Comparison of ENCODE assay signal across 29 mouse cellular contexts in genomic region chr5:87532288-87532687, GRCm38 (mm10). TPM values are rescaled to one million over a fixed set of nuclear protein-coding genes. Genes with fewer than 3 reads are reported as not detected.
DNase-seq lines count a peak whose midpoint lies in the region; ATAC-seq and TF ChIP-seq lines count a peak whose summit lies in the region.
"Had no signal": no experiment of that assay in that cellular context is flagged by ENCODE, and none has a peak within 500 bp of the region (broad histone marks: within the 10 kb centered on the region; RNA-seq: fewer than 3 reads in every experiment).

No protein-coding gene starts in this region.

- TF ChIP-seq EP300 in liver, postnatal 0 days (IDR thresholded peaks at IDR 0.05; ENCODE audit: low read depth): no peak

- ATAC-seq in kidney, embryonic 15.5 days (replicated peaks; ENCODE audit: low FRiP score): peak; percentile 87
- no peak; the same call in 1 of the 2 replicates for ATAC-seq in kidney, embryonic 14.5 days (ENCODE audit: low FRiP score, low TSS enrichment)
- ATAC-seq in liver, postnatal 0 days: peak; percentile 66
- ATAC-seq: forebrain, embryonic 13.5 days; midbrain, embryonic 15.5 days had no signal

- DNase-seq in kidney, postnatal 36 days: peak; percentile 28 to 76
- DNase-seq in liver, postnatal 0 days: no peak
- DNase-seq in heart, postnatal 14 days: no peak
- no peak for DNase-seq in heart, adult 18-20 months
- no peak for DNase-seq in lung, adult 18-20 months
- DNase-seq: adrenal gland, postnatal 14 days; cerebellum, adult 9-11 months; gastrocnemius, postnatal 14 days; left cerebral cortex, postnatal 4 days; lung, adult 2 months; lung, postnatal 36 days; right cerebral cortex, postnatal 25 days; thymus, postnatal 36 days had no signal

- H3K4me1 ChIP-seq in kidney, embryonic 15.5 days: no peaks in the 10 kb centered on the region
- no peaks in the 10 kb centered on the region for H3K4me1 ChIP-seq in kidney, embryonic 14.5 days (ENCODE audit: control insufficient read depth, insufficient read depth, low read length)
- H3K4me1 ChIP-seq in liver, postnatal 0 days (ENCODE audit: insufficient read depth): no peaks in the 10 kb centered on the region
- H3K4me1 ChIP-seq: embryonic facial prominence, embryonic 12.5 days; forebrain, embryonic 13.5 days; heart, embryonic 15.5 days; hindbrain, embryonic 10.5 days; midbrain, embryonic 15.5 days had no signal

- H3K9me3 ChIP-seq in kidney, embryonic 15.5 days (replicated peaks): no peaks in the 10 kb centered on the region
- H3K9me3 ChIP-seq in kidney, embryonic 14.5 days (ENCODE audit: control insufficient read depth, low read length): no peaks in the 10 kb centered on the region
- H3K9me3 ChIP-seq in liver, postnatal 0 days (ENCODE audit: low read length): no peaks in the 10 kb centered on the region
- H3K9me3 ChIP-seq: embryonic facial prominence, embryonic 12.5 days; forebrain, embryonic 13.5 days; heart, embryonic 15.5 days; hindbrain, embryonic 10.5 days; midbrain, embryonic 15.5 days had no signal

- H3K4me2 ChIP-seq in kidney, embryonic 15.5 days: no peak overlapping the region
- H3K4me2 ChIP-seq in kidney, embryonic 14.5 days (replicated peaks; ENCODE audit: low read depth, low read length): no peak overlapping the region
- H3K4me2 ChIP-seq in liver, postnatal 0 days (ENCODE audit: low read depth, low read length): no peak overlapping the region
- H3K4me2 ChIP-seq: embryonic facial prominence, embryonic 12.5 days; forebrain, embryonic 13.5 days; heart, embryonic 15.5 days; midbrain, embryonic 15.5 days had no signal

- no peaks in the 10 kb centered on the region for H3K27me3 ChIP-seq in kidney, embryonic 15.5 days
- no peaks in the 10 kb centered on the region for H3K27me3 ChIP-seq in kidney, embryonic 14.5 days (ENCODE audit: control insufficient read depth, insufficient read depth, low read length)
- H3K27me3 ChIP-seq in liver, postnatal 0 days (ENCODE audit: insufficient read depth, low read length): no peaks in the 10 kb centered on the region
- H3K27me3 ChIP-seq: CH12.LX; embryonic facial prominence, embryonic 12.5 days; forebrain, embryonic 13.5 days; heart, embryonic 15.5 days; midbrain, embryonic 15.5 days had no signal

- H3K4me3 ChIP-seq in kidney, embryonic 15.5 days (replicated peaks): no peak overlapping the region
- H3K4me3 ChIP-seq in kidney, embryonic 14.5 days (ENCODE audit: low read length): no peak overlapping the region
- no peak overlapping the region for H3K4me3 ChIP-seq in liver, postnatal 0 days (ENCODE audit: low read depth, low read length)
- H3K4me3 ChIP-seq: embryonic facial prominence, embryonic 12.5 days; erythroblast, embryonic 14.5 days; forebrain, embryonic 13.5 days; heart, embryonic 15.5 days; hindbrain, embryonic 10.5 days; layer of hippocampus, adult 2 months; midbrain, embryonic 15.5 days had no signal

- 56% methylated on average over 2 of the region's 2 CpGs for WGBS in kidney, embryonic 15.5 days
- 58% methylated on average over 2 of the region's 2 CpGs for WGBS in kidney, embryonic 14.5 days
- 38% methylated on average over 2 of the region's 2 CpGs for WGBS in liver, postnatal 0 days (ENCODE audit: insufficient replicate concordance)

- H3K9ac ChIP-seq in kidney, embryonic 15.5 days: no peak overlapping the region
- H3K9ac ChIP-seq in kidney, embryonic 14.5 days (ENCODE audit: low read depth, low read length): no peak overlapping the region
- no peak overlapping the region for H3K9ac ChIP-seq in liver, postnatal 0 days (replicated peaks)
- H3K9ac ChIP-seq: embryonic facial prominence, embryonic 12.5 days; forebrain, embryonic 13.5 days; heart, embryonic 15.5 days; midbrain, embryonic 15.5 days had no signal

- intact Hi-C loops in heart, postnatal 14 days (cut with DNase I): no loop called here

- peak overlapping the region; percentile 54; the same call in 1 of the 2 replicates for H3K27ac ChIP-seq in kidney, embryonic 15.5 days
- H3K27ac ChIP-seq in kidney, embryonic 14.5 days (ENCODE audit: low read depth, low read length): no peak overlapping the region
- peak overlapping the region; percentile 57; the same call in 1 of the 2 replicates for H3K27ac ChIP-seq in liver, postnatal 0 days (ENCODE audit: low read depth)
- H3K27ac ChIP-seq: embryonic facial prominence, embryonic 12.5 days; forebrain, embryonic 13.5 days; heart, embryonic 15.5 days; hindbrain, embryonic 10.5 days; layer of hippocampus, adult 2 months; midbrain, embryonic 15.5 days had no signal

- TF ChIP-seq CTCF in liver, postnatal 0 days (IDR thresholded peaks at IDR 0.05; ENCODE audit: low read depth): no peak

- H3K36me3 ChIP-seq in kidney, embryonic 15.5 days: no peaks in the 10 kb centered on the region
- no peaks in the 10 kb centered on the region for H3K36me3 ChIP-seq in kidney, embryonic 14.5 days (ENCODE audit: control insufficient read depth, insufficient read depth, low read length)
- no peaks in the 10 kb centered on the region for H3K36me3 ChIP-seq in liver, postnatal 0 days (replicated peaks; ENCODE audit: insufficient read depth, low read length)
- H3K36me3 ChIP-seq: embryonic facial prominence, embryonic 12.5 days; heart, embryonic 15.5 days; hindbrain, embryonic 10.5 days; midbrain, embryonic 15.5 days had no signal

RNA-seq across cellular contexts. Expression of gene Sult1b1, which starts 5.7 kb away (rescaled TPM):
- polyA plus RNA-seq in kidney, embryonic 15.5 days (2015; fragmentation: Nextera tagmentation; extraction: Ambion mirVana): 1.3 and 2.4 TPM in 2 replicates
- polyA plus RNA-seq in kidney, embryonic 14.5 days (2014; fragmentation: Nextera tagmentation; extraction: Ambion mirVana): 1.1 and 1.6 TPM in 2 replicates
- 3.7 and 3.9 TPM in 2 replicates for polyA plus RNA-seq in liver, postnatal 0 days (2015; fragmentation: Nextera tagmentation; extraction: Ambion mirVana)
- total RNA-seq in heart, postnatal 14 days (2021): not detected
- total RNA-seq in heart, adult 18-20 months (2021): not detected
- total RNA-seq: CH12.LX; gastrocnemius, postnatal 14 days; heart, adult 8-10 months; layer of hippocampus, adult 2 months; left cerebral cortex, postnatal 4 days; megakaryocyte-erythroid progenitor cell, adult 5-6 weeks; MEL; neutrophil, adult 5-6 weeks had no signal
- polyA plus RNA-seq: brain, embryonic 14.5 days; cortical plate, adult 2 months; erythroblast, embryonic 14.5 days; forebrain, embryonic 13.5 days; heart, embryonic 15.5 days; hindbrain, embryonic 10.5 days; lung, adult 2 months; midbrain, embryonic 15.5 days had no signal

RNA-seq across cellular contexts. Expression of gene Sult1d1, which starts 36.5 kb away (rescaled TPM):
- polyA plus RNA-seq in kidney, embryonic 15.5 days (2015; fragmentation: Nextera tagmentation; extraction: Ambion mirVana): 54.9 and 59.1 TPM in 2 replicates
- polyA plus RNA-seq in kidney, embryonic 14.5 days (2014; fragmentation: Nextera tagmentation; extraction: Ambion mirVana): 16.7 and 31.0 TPM in 2 replicates
- 57.9 and 68.7 TPM in 2 replicates for polyA plus RNA-seq in liver, postnatal 0 days (2015; fragmentation: Nextera tagmentation; extraction: Ambion mirVana)
- under 1 TPM in 1 of 2 experiments, not detected in 1; 0.36 TPM for total RNA-seq in heart, postnatal 14 days (2021)
- total RNA-seq in heart, adult 18-20 months (2021): under 1 TPM in 1 of 2 experiments, not detected in 1; 0.67 TPM
- total RNA-seq: CH12.LX; gastrocnemius, postnatal 14 days; layer of hippocampus, adult 2 months; left cerebral cortex, postnatal 4 days; megakaryocyte-erythroid progenitor cell, adult 5-6 weeks; MEL; neutrophil, adult 5-6 weeks had no signal
- polyA plus RNA-seq: brain, embryonic 14.5 days; cortical plate, adult 2 months; embryonic facial prominence, embryonic 12.5 days; erythroblast, embryonic 14.5 days; forebrain, embryonic 13.5 days; heart, embryonic 15.5 days; hindbrain, embryonic 10.5 days; midbrain, embryonic 15.5 days had no signal

RNA-seq across cellular contexts. Expression of gene Ugt2a1, which starts 41.6 kb away (rescaled TPM):
- polyA plus RNA-seq in kidney, embryonic 15.5 days (2015; fragmentation: Nextera tagmentation; extraction: Ambion mirVana): not detected in 2 replicates
- polyA plus RNA-seq in kidney, embryonic 14.5 days (2014; fragmentation: Nextera tagmentation; extraction: Ambion mirVana): not detected in 2 replicates
- not detected in 2 replicates for polyA plus RNA-seq in liver, postnatal 0 days (2015; fragmentation: Nextera tagmentation; extraction: Ambion mirVana)
- total RNA-seq in heart, postnatal 14 days (2021): not detected
- not detected for total RNA-seq in heart, adult 18-20 months (2021)
- total RNA-seq: adrenal gland, postnatal 14 days; CH12.LX; gastrocnemius, postnatal 14 days; heart, adult 8-10 months; layer of hippocampus, adult 2 months; left cerebral cortex, postnatal 4 days; megakaryocyte-erythroid progenitor cell, adult 5-6 weeks; MEL; neutrophil, adult 5-6 weeks had no signal
- polyA plus RNA-seq: brain, embryonic 14.5 days; cortical plate, adult 2 months; erythroblast, embryonic 14.5 days; forebrain, embryonic 13.5 days; heart, embryonic 15.5 days; hindbrain, embryonic 10.5 days; lung, adult 2 months; midbrain, embryonic 15.5 days had no signal

RNA-seq across cellular contexts. Expression of gene Gm43638, which starts 45.7 kb away (rescaled TPM):
- not detected in 2 replicates for polyA plus RNA-seq in kidney, embryonic 15.5 days (2015; fragmentation: Nextera tagmentation; extraction: Ambion mirVana)
- not detected in 2 replicates for polyA plus RNA-seq in kidney, embryonic 14.5 days (2014; fragmentation: Nextera tagmentation; extraction: Ambion mirVana)
- not detected in 2 replicates for polyA plus RNA-seq in liver, postnatal 0 days (2015; fragmentation: Nextera tagmentation; extraction: Ambion mirVana)
- not detected for total RNA-seq in heart, postnatal 14 days (2021)
- total RNA-seq in heart, adult 18-20 months (2021): not detected
- total RNA-seq: adrenal gland, postnatal 14 days; CH12.LX; gastrocnemius, postnatal 14 days; heart, adult 8-10 months; layer of hippocampus, adult 2 months; left cerebral cortex, postnatal 4 days; megakaryocyte-erythroid progenitor cell, adult 5-6 weeks; MEL; neutrophil, adult 5-6 weeks had no signal
- polyA plus RNA-seq: brain, embryonic 14.5 days; cortical plate, adult 2 months; embryonic facial prominence, embryonic 12.5 days; erythroblast, embryonic 14.5 days; forebrain, embryonic 13.5 days; heart, embryonic 15.5 days; hindbrain, embryonic 10.5 days; lung, adult 2 months; midbrain, embryonic 15.5 days had no signal

RNA-seq across cellular contexts. Expression of gene Ugt2a2, which starts 50.2 kb away (rescaled TPM):
- not detected in 2 replicates for polyA plus RNA-seq in kidney, embryonic 15.5 days (2015; fragmentation: Nextera tagmentation; extraction: Ambion mirVana)
- not detected in 2 replicates for polyA plus RNA-seq in kidney, embryonic 14.5 days (2014; fragmentation: Nextera tagmentation; extraction: Ambion mirVana)
- not detected in 2 replicates for polyA plus RNA-seq in liver, postnatal 0 days (2015; fragmentation: Nextera tagmentation; extraction: Ambion mirVana)
- total RNA-seq in heart, postnatal 14 days (2021): not detected
- total RNA-seq in heart, adult 18-20 months (2021): not detected
- total RNA-seq: adrenal gland, postnatal 14 days; CH12.LX; gastrocnemius, postnatal 14 days; heart, adult 8-10 months; layer of hippocampus, adult 2 months; left cerebral cortex, postnatal 4 days; megakaryocyte-erythroid progenitor cell, adult 5-6 weeks; MEL; neutrophil, adult 5-6 weeks had no signal
- polyA plus RNA-seq: brain, embryonic 14.5 days; cortical plate, adult 2 months; embryonic facial prominence, embryonic 12.5 days; erythroblast, embryonic 14.5 days; forebrain, embryonic 13.5 days; heart, embryonic 15.5 days; hindbrain, embryonic 10.5 days; lung, adult 2 months; midbrain, embryonic 15.5 days had no signal

Comparison
In these comparisons a context has a peak if more than half of its experiments do, and no peak if none do; other contexts are left out.
1. DNase-seq: peak in kidney, postnatal 36 days (2 of 2); none in liver, postnatal 0 days (single experiment), heart, postnatal 14 days (0 of 2), heart, adult 18-20 months (0 of 2) and lung, adult 18-20 months (0 of 2).